Mouse (Mus musculus) CH12.LX (cell line): ENCODE results near the gene Tet3. TPM values are rescaled to one million over a fixed set of nuclear protein-coding genes. Genes with fewer than 3 reads are reported as not detected.

Experiments used
- DNase-seq: peaks from one replicate; pipeline ENCODE4 v3.0.0-alpha.2; 2013; ENCODE audit errors: extremely low read depth
- H3K27ac ChIP-seq: 2 replicates; pipeline ENCODE4 v1.5.1; 2012; ENCODE audit warnings: low read depth, mild to moderate bottlenecking, control low read depth, moderate library complexity; ENCODE audit not compliant: insufficient read depth
- H3K27me3 ChIP-seq: replicated peaks from 2 replicates; pipeline ENCODE3; 2012; ENCODE audit warnings: inconsistent platforms
- H3K36me3 ChIP-seq, 2 experiments: replicated peaks in 1 of 2; 2 replicates each; pipeline versions ENCODE3 to v1.6.1; 2012; ENCODE audit warnings: inconsistent platforms in 1 of 2, low read length in 1 of 2, mild to moderate bottlenecking in 1 of 2, mixed read lengths in 1 of 2, moderate library complexity in 1 of 2; ENCODE audit not compliant: control insufficient read depth in 1 of 2, insufficient read depth in 1 of 2
- H3K4me1 ChIP-seq, 2 experiments: 2 replicates each; pipeline ENCODE4 v1.6.1; 2012; ENCODE audit warnings: inconsistent platforms in 1 of 2, moderate library complexity in 1 of 2; ENCODE audit not compliant: insufficient read depth in 2 of 2, control insufficient read depth in 1 of 2
- H3K4me2 ChIP-seq: 2 replicates; pipeline ENCODE4 v1.6.1; 2012; ENCODE audit warnings: low read depth, mild to moderate bottlenecking, control low read depth; ENCODE audit not compliant: poor library complexity, insufficient read depth, severe bottlenecking
- H3K4me3 ChIP-seq, 3 experiments: fragments of 150-350 bp in 1 of 3; sonication (generic) in 1 of 3; replicated peaks in 1 of 3; 2 replicates each; pipeline versions ENCODE3 to v1.5.1; 2011 to 2012; ENCODE audit warnings: low read depth in 2 of 3, low read length in 2 of 3, mild to moderate bottlenecking in 2 of 3, moderate library complexity in 2 of 3, control low read depth in 1 of 3, improper control_type of control experiment in 1 of 3, inconsistent platforms in 1 of 3, mixed read lengths in 1 of 3; ENCODE audit not compliant: poor library complexity in 1 of 3
- H3K79me2 ChIP-seq: replicated peaks from 2 replicates; pipeline ENCODE4 v1.6.1; 2012; ENCODE audit warnings: mild to moderate bottlenecking, moderate library complexity; ENCODE audit not compliant: control insufficient read depth, poor library complexity, insufficient read depth, severe bottlenecking; ENCODE audit errors: extremely low read depth
- H3K9ac ChIP-seq: 2 replicates; pipeline ENCODE4 v1.6.1; 2012; ENCODE audit warnings: low read depth, mild to moderate bottlenecking, control low read depth, moderate library complexity; ENCODE audit not compliant: insufficient read depth
- H3K9me3 ChIP-seq: replicated peaks from 2 replicates; pipeline ENCODE3; 2012; ENCODE audit warnings: low read length, inconsistent platforms, mixed read lengths
- BHLHE40 ChIP-seq: IDR thresholded peaks from 2 replicates; pipeline ENCODE4 v1.6.1; 2011; ENCODE audit warnings: mild to moderate bottlenecking, low read depth, low read length, improper control_type of control experiment
- CHD1 ChIP-seq: IDR thresholded peaks from 2 replicates; pipeline ENCODE4 v1.6.1; 2012; ENCODE audit warnings: low read depth, low read length, improper control_type of control experiment, inconsistent platforms
- CHD2 ChIP-seq: IDR thresholded peaks from 2 replicates; pipeline ENCODE4 v1.6.1; 2011; ENCODE audit warnings: low read length, improper control_type of control experiment
- CTCF ChIP-seq, 2 experiments: IDR thresholded peaks in 1 of 2; conservative IDR thresholded peaks in 1 of 2; 2 replicates each; pipeline ENCODE4 v1.5.1; 2011 to 2012; ENCODE audit warnings: low read depth in 2 of 2, low read length in 2 of 2, improper control_type of control experiment in 1 of 2, inconsistent platforms in 1 of 2, mild to moderate bottlenecking in 1 of 2, moderate library complexity in 1 of 2
- E2F4 ChIP-seq: IDR thresholded peaks from 2 replicates; pipeline ENCODE4 v1.6.1; 2011; ENCODE audit warnings: low read depth, low read length, improper control_type of control experiment; ENCODE audit not compliant: insufficient replicate concordance
- ELF1 ChIP-seq: IDR thresholded peaks from 2 replicates; pipeline ENCODE4 v1.6.1; 2014; ENCODE audit warnings: low read depth, mild to moderate bottlenecking, inconsistent platforms, low read length, improper control_type of control experiment
- EP300 ChIP-seq: IDR thresholded peaks from 2 replicates; pipeline ENCODE4 v1.6.1; 2011; ENCODE audit warnings: low read length, improper control_type of control experiment
- ETS1 ChIP-seq: conservative IDR thresholded peaks from 2 replicates; pipeline ENCODE4 v1.6.1; 2012; ENCODE audit warnings: low read depth, mild to moderate bottlenecking, inconsistent platforms, low read length, improper control_type of control experiment, moderate library complexity
- GABPA ChIP-seq: IDR thresholded peaks from 2 replicates; pipeline ENCODE4 v1.6.1; 2012; ENCODE audit warnings: low read depth, low read length, improper control_type of control experiment, inconsistent platforms; ENCODE audit not compliant: insufficient replicate concordance
- HCFC1 ChIP-seq: IDR thresholded peaks from 2 replicates; pipeline ENCODE4 v1.6.1; 2012; ENCODE audit warnings: low read depth, mild to moderate bottlenecking, inconsistent platforms, low read length, improper control_type of control experiment
- IRF4 ChIP-seq: IDR thresholded peaks from 2 replicates; pipeline ENCODE4 v1.6.1; 2014; ENCODE audit warnings: low read depth, mild to moderate bottlenecking, inconsistent platforms, low read length, improper control_type of control experiment
- JUND ChIP-seq: conservative IDR thresholded peaks from 2 replicates; pipeline ENCODE4 v1.6.1; 2011; ENCODE audit warnings: low read depth, low read length, improper control_type of control experiment
- KAT2A ChIP-seq: IDR thresholded peaks from 2 replicates; pipeline ENCODE4 v1.6.1; 2012; ENCODE audit warnings: low read length, improper control_type of control experiment, inconsistent platforms; ENCODE audit not compliant: insufficient replicate concordance
- MAX ChIP-seq: IDR thresholded peaks from 2 replicates; pipeline ENCODE4 v1.6.1; 2011; ENCODE audit warnings: low read length, improper control_type of control experiment
- MAZ ChIP-seq: IDR thresholded peaks from 2 replicates; pipeline ENCODE4 v1.6.1; 2012; ENCODE audit warnings: low read depth, mild to moderate bottlenecking, inconsistent platforms, low read length, improper control_type of control experiment, moderate library complexity
- MEF2A ChIP-seq: IDR thresholded peaks from 2 replicates; pipeline ENCODE4 v1.6.1; 2014; ENCODE audit warnings: low read depth, mild to moderate bottlenecking, inconsistent platforms, low read length, improper control_type of control experiment, borderline replicate concordance
- MXI1 ChIP-seq: IDR thresholded peaks from 2 replicates; pipeline ENCODE4 v1.6.1; 2011; ENCODE audit warnings: mild to moderate bottlenecking, low read depth, low read length, improper control_type of control experiment
- MYC ChIP-seq: IDR thresholded peaks from 2 replicates; pipeline ENCODE4 v1.6.1; 2011; ENCODE audit warnings: low read depth, mild to moderate bottlenecking, improper control_type of control experiment, low read length
- NELFE ChIP-seq: IDR thresholded peaks from 2 replicates; pipeline ENCODE4 v1.6.1; 2011; ENCODE audit warnings: low read depth, low read length, improper control_type of control experiment
- NRF1 ChIP-seq: IDR thresholded peaks from 2 replicates; pipeline ENCODE4 v1.6.1; 2014; ENCODE audit warnings: low read depth, mild to moderate bottlenecking, inconsistent platforms, low read length, improper control_type of control experiment, moderate library complexity
- POLR2A ChIP-seq: IDR thresholded peaks from 2 replicates; pipeline ENCODE4 v1.6.1; 2011; ENCODE audit warnings: low read depth, mild to moderate bottlenecking, improper control_type of control experiment, low read length
- POLR2AphosphoS2 ChIP-seq: IDR thresholded peaks from 2 replicates; pipeline ENCODE4 v1.6.1; 2011; ENCODE audit warnings: low read depth, low read length, improper control_type of control experiment
- RCOR1 ChIP-seq: conservative IDR thresholded peaks from 2 replicates; pipeline ENCODE4 v1.6.1; 2012; ENCODE audit warnings: low read depth, mild to moderate bottlenecking, inconsistent platforms, low read length, improper control_type of control experiment
- SIN3A ChIP-seq: IDR thresholded peaks from 2 replicates; pipeline ENCODE4 v1.6.1; 2012; ENCODE audit warnings: low read length, improper control_type of control experiment, inconsistent platforms
- SMC3 ChIP-seq: IDR thresholded peaks from 2 replicates; pipeline ENCODE4 v1.6.1; 2011; ENCODE audit warnings: low read depth, low read length, improper control_type of control experiment
- TBP ChIP-seq: conservative IDR thresholded peaks from 2 replicates; pipeline ENCODE4 v1.6.1; 2011; ENCODE audit warnings: low read depth, low read length, improper control_type of control experiment
- TCF12 ChIP-seq: IDR thresholded peaks from 2 replicates; pipeline ENCODE4 v1.6.1; 2014; ENCODE audit warnings: low read depth, mild to moderate bottlenecking, inconsistent platforms, low read length, improper control_type of control experiment
- UBTF ChIP-seq: IDR thresholded peaks from 2 replicates; pipeline ENCODE4 v1.6.1; 2012; ENCODE audit warnings: low read depth, mild to moderate bottlenecking, inconsistent platforms, low read length, improper control_type of control experiment, moderate library complexity
- USF1 ChIP-seq: IDR thresholded peaks from 2 replicates; pipeline ENCODE4 v1.6.1; 2014; ENCODE audit warnings: low read depth, mild to moderate bottlenecking, inconsistent platforms, low read length, improper control_type of control experiment
- USF2 ChIP-seq: conservative IDR thresholded peaks from 2 replicates; pipeline ENCODE4 v1.6.1; 2011; ENCODE audit warnings: low read depth, low read length, improper control_type of control experiment
- ZMIZ1 ChIP-seq: IDR thresholded peaks from 2 replicates; pipeline ENCODE4 v1.6.1; 2012; ENCODE audit warnings: low read depth, mild to moderate bottlenecking, inconsistent platforms, low read length, improper control_type of control experiment
- ZNF384 ChIP-seq: IDR thresholded peaks from 2 replicates; pipeline ENCODE4 v1.6.1; 2012; ENCODE audit warnings: low read depth, low read length, improper control_type of control experiment, inconsistent platforms
- dilution Hi-C: fragments of 300-500 bp; cut with MboI; formaldehyde crosslinking; loops from 2 replicates; pipeline ENCODE4 v1.14.3; 2020; ENCODE audit warnings: low sequenced_read_pairs; ENCODE audit not compliant: extremely low pct_unique_long_range_greater_than_20kb, extremely low pct_ligation_motif_present
- in situ Hi-C: fragments of 300-500 bp; cut with MboI; formaldehyde crosslinking; loops from 3 replicates; pipeline ENCODE4 v1.14.3; 2019; ENCODE audit warnings: low sequenced_read_pairs, low pct_ligation_motif_present, low pct_unique_long_range_greater_than_20kb, mixed read lengths
- polyA plus RNA-seq: library from polyadenylated mRNA; unstranded; fragments of >175 nt; gene quantifications from 2 replicates; pipeline ENCODE4 v1.2.1, GENCODE M21; 2012; ENCODE audit warnings: low read depth; ENCODE audit not compliant: insufficient read length
- total RNA-seq, 2 experiments: library from RNA; depleted of rRNA; stranded (reverse); fragments of 300-350 nt in 1 of 2; fragments of >200 nt in 1 of 2; gene quantifications; 2 replicates each; pipeline ENCODE4 v1.2.3; 2012 to 2014

Gene Tet3
- total and polyA plus RNA-seq, 3 experiments: 3.2 to 10.0 (median 8.2) TPM

DNA sequence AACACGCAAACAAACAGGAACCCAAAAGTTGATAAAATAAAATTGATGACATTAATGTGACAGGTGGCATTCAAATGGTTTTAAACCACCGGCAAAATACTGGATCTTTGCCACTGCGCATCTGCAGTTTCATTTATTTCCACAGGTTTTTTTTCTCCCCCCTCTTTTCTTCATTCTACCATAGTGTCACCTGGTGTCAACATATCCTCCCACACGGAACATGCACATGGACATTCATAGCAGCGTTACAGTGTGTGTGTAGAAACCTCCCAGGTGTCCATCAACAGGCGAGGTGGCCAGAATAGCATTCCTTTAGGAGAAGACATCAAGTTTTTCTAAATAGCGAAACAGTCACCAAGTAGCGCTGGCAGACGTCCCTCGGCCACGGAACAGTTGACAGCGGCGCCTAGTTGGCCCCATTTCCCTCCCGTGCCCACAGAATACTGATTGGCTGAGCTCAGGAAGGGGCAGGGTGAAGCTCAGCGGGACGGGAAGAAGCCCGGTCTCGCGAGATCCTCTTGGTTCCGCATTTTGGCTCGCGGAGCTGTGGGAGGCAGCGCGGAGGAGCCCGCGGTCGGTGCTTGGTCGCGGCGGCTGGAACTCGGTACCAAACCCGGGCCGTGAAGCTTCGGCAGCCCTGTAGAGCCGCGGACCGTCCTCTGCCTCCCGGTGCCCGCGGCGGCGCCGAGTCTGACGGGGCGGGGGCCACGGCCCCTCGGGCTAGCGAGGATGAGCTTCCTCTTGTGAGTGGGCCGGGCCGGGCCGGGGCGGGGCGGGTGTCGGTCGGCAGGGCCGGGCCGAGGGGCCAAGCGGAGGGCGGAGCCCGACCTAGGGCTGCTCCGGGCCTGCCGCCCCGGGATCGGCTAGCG lies 133.1 kb downstream of the Tet3 start, which contains the start of the genes Mthfd2 and Mob1a:
Gene Mthfd2 (minus strand): TSS at position 384 of the 869 bp plus-strand sequence.
Gene Mob1a (plus strand): TSS at position 492 of the 869 bp plus-strand sequence.
- dilution Hi-C loops (no loop called here), in situ Hi-C loops (no loop called here)

DNA sequence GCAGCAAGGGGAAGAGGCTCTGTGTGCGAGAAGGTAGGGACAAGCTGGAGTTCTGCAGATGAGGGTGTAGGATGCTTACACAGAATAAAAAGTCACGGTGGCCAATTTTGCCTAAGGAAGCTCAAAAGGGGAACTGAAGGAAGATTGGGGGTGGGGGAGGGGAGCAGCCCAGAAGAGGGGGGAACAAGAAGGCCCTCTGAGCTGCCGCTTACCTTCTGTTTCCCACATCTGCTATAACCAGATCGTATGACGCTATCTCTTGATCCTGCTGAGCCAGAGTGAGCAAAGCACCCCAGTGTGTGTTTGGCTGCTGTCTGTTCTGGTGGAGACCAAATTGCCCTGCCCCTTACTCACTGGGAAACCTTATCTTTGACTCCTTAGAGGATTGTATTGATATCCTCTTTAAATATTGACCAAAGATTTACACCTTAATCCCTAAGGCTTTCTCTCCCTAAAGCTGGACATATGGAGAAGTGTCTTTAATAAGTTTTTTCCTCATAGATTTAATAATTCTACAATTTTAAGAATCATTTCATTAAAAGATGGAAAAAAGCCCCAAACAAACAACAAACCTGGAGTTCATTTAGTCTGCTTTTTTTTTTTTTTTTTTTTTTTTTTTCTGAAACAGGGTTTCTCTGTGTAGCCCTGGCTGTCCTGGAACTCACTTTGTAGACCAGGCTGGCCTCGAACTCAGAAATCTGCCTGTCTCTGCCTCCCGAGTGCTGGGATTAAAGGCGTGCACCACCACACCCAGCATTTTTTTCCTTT lies 135.0 kb downstream of the Tet3 start:
- in situ Hi-C loops: no loop called here
- Histone ChIP-seq H3K27ac (peak overlapping the region; percentile 85), H3K4me1 (peaks cover 15 to 47% of the 10 kb centered on the region in 2 experiments), H3K9me3 (no peaks in the 10 kb centered on the region), H3K4me2 (peak overlapping the region; percentile 92), H3K27me3 (no peaks in the 10 kb centered on the region), H3K4me3 (peak overlapping the region in 1 of 3 experiments; percentile 15), H3K79me2 (peaks cover 42% of the 10 kb centered on the region), H3K9ac (peak overlapping the region; percentile 68), H3K36me3 (peaks cover 6 to 10% of the 10 kb centered on the region in 2 experiments)
- dilution Hi-C loops: no loop called here
- DNase-seq: peak; percentile 78
- TF ChIP-seq MYC (no peak), ELF1 (no peak), SMC3 (no peak), CHD1 (no peak), MAZ (no peak), ZNF384 (peak; percentile 70), NELFE (no peak), ETS1 (peak; percentile 33; the same call in 1 of the 2 replicates), TCF12 (no peak; the same call in 1 of the 2 replicates), CHD2 (peak; percentile 83), KAT2A (no peak)

More for the DNA sequence above, 133.1 kb downstream of the Tet3 start, which contains the start of the genes Mthfd2 and Mob1a:
- peak within 1 kb of the TSS; percentile 87 for H3K27ac ChIP-seq
- no peaks in the 10 kb centered on the region for H3K9me3 ChIP-seq
- peak within 1 kb of the TSS; percentile 99 for H3K4me2 ChIP-seq
- peak; percentile 97 for DNase-seq
- H3K27me3 ChIP-seq: no peaks in the 10 kb centered on the region
- H3K36me3 ChIP-seq: peaks cover 21 to 29% of the 10 kb centered on the region in 2 experiments
- H3K9ac ChIP-seq: peak within 1 kb of the TSS; percentile 96
- H3K4me1 ChIP-seq: peaks cover 15 to 48% of the 10 kb centered on the region in 2 experiments
- peak within 1 kb of the TSS; percentile 85 to 94 (median 93) for H3K4me3 ChIP-seq
- H3K79me2 ChIP-seq: peaks cover 59% of the 10 kb centered on the region
- TF ChIP-seq MAZ (0 out of 2 replicates have a peak, but pooled peaks have one; percentile 61), POLR2AphosphoS2 (peak; percentile 89), MYC (0 out of 2 replicates have a peak, but pooled peaks have one; percentile 29), ZMIZ1 (peak; percentile 94), TCF12 (peak; percentile 84), CHD1 (no peak), IRF4 (peak; percentile 57), MEF2A (no peak; the same call in 1 of the 2 replicates), ZNF384 (peak; percentile 50; the same call in 1 of the 2 replicates), USF1 (no peak), BHLHE40 (peak; percentile 79), TBP (peak; percentile 72; the same call in 1 of the 2 replicates), CHD2 (peak; percentile 100), ELF1 (peak; percentile 95), MAX (peak; percentile 55), RCOR1 (no peak), E2F4 (no peak), USF2 (no peak), JUND (no peak), KAT2A (peak; percentile 65; the same call in 1 of the 2 replicates), POLR2A (peak; percentile 98), SIN3A (peak; percentile 68), UBTF (peak; percentile 58; the same call in 1 of the 2 replicates), NRF1 (peak; percentile 61), EP300 (no peak), CTCF (conservative IDR thresholded peaks at IDR 0.05 in 1 of 2, IDR thresholded peaks at IDR 0.05 in 1 of 2; ENCODE audit: low read depth in 2 of 2, low read length in 2 of 2) (no peak), NELFE (peak; percentile 98), MXI1 (peak; percentile 92), GABPA (no peak), HCFC1 (peak; percentile 85)
